ENCODE assay signal across 1 mouse cellular context in genomic region chr2:18958044-18958443, GRCm38 (mm10).
TF ChIP-seq lines count a peak whose summit lies in the region.

No protein-coding gene starts in this region.

TF ChIP-seq in MEL, 35 proteins besides CTCF, POLR2A, EP300 and RAD21 (continued from another document):
- TF ChIP-seq UBTF (IDR thresholded peaks at IDR 0.05; ENCODE audit: borderline replicate concordance, insufficient read depth, low read depth, low read length) (no peak), MAX (IDR thresholded peaks at IDR 0.05; ENCODE audit: low read length) (no peak), USF2 (IDR thresholded peaks at IDR 0.05; ENCODE audit: borderline replicate concordance in 1 of 2, insufficient read depth in 1 of 2, low read depth in 1 of 2, low read length in 2 of 2) (no peak), BHLHE40 (IDR thresholded peaks at IDR 0.05; ENCODE audit: borderline replicate concordance, low read depth, low read length) (no peak), JUND (IDR thresholded peaks at IDR 0.05; ENCODE audit: low read depth, low read length) (no peak), SIN3A (IDR thresholded peaks at IDR 0.05; ENCODE audit: low read length) (no peak), RCOR1 (IDR thresholded peaks at IDR 0.05; ENCODE audit: low read depth, low read length) (no peak), ZMIZ1 (IDR thresholded peaks at IDR 0.05; ENCODE audit: low read depth, low read length) (no peak)
